Mouse (Mus musculus): ENCODE results near the gene Fkbp14. TPM values are rescaled to one million over a fixed set of nuclear protein-coding genes. Genes with fewer than 3 reads are reported as not detected.

The Fkbp14 gene
- total RNA-seq (2021): 1 to 10 TPM; 5.2 to 6.0 TPM
- long read RNA-seq, experiment 1, partial matches to known transcripts: 0 of 4 reads
- long read RNA-seq, experiment 1, other reads (novel, unspliced or antisense): 0 of 4 reads
- long read RNA-seq, experiment 2, partial matches to known transcripts: 0 of 3 reads
- long read RNA-seq, experiment 2, other reads (novel, unspliced or antisense): 1 of 3 reads

GRCm38 (mm10) chr6:54597208-54597607 lies at the start of gene Fkbp14:
TSS of gene Fkbp14 (minus strand) at chr6:54597308.
- intact Hi-C loops (cut with DNase I): loop anchor here (5.0 kb wide), 1 partner anchor 85 kb away; the partner anchor contains the start of gene Mturn
- no peak for DNase-seq

- DNase-seq: no peak
- intact Hi-C loops (cut with DNase I): no loop called here
Observed at GRCm38 (mm10) chr6:54643181-54643580, 46.1 kb upstream of the Fkbp14 start.

GRCm38 (mm10) chr6:54641953-54642352 lies 44.8 kb upstream of the Fkbp14 start:
- no peak for DNase-seq
- intact Hi-C loops (cut with DNase I): no loop called here

- intact Hi-C loops (cut with DNase I): no loop called here
- DNase-seq: no peak
Observed at GRCm38 (mm10) chr6:54639877-54640276, 42.8 kb upstream of the Fkbp14 start.

- intact Hi-C loops (cut with DNase I): no loop called here
- DNase-seq: peak in 1 of 2 experiments; percentile 7
Observed at GRCm38 (mm10) chr6:54631462-54631861, 34.4 kb upstream of the Fkbp14 start.

GRCm38 (mm10) chr6:54629734-54630133 lies 32.6 kb upstream of the Fkbp14 start:
- DNase-seq: no peak
- intact Hi-C loops (cut with DNase I): no loop called here

DNA sequence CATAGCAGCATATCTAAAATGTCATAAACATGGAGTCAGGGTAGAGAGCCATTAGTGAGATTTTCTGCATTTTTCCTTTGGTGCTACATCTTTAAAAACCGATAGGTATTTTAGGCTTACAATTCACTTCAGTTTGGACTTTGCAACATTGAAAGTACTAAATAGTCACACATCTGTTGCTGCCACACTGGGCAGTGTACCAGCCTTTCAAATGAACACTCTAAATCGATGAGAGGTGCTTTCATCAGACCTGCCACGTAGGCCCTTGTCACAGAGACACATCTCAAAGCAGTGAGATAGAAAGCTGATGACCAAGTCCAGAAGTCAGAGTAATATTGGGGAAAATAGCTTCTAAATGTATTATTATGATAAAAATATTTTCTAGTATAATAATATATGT lies 31.3 kb upstream of the Fkbp14 start:
- intact Hi-C loops (cut with DNase I): no loop called here

GRCm38 (mm10) chr6:54620357-54620756 lies 23.2 kb upstream of the Fkbp14 start:
- no peak for DNase-seq
- intact Hi-C loops (cut with DNase I): no loop called here

More for the DNA sequence above, 31.3 kb upstream of the Fkbp14 start:
- no peak for DNase-seq

GRCm38 (mm10) chr6:54619530-54619929 lies 22.4 kb upstream of the Fkbp14 start:
- no peak for DNase-seq
- intact Hi-C loops (cut with DNase I): no loop called here

DNA sequence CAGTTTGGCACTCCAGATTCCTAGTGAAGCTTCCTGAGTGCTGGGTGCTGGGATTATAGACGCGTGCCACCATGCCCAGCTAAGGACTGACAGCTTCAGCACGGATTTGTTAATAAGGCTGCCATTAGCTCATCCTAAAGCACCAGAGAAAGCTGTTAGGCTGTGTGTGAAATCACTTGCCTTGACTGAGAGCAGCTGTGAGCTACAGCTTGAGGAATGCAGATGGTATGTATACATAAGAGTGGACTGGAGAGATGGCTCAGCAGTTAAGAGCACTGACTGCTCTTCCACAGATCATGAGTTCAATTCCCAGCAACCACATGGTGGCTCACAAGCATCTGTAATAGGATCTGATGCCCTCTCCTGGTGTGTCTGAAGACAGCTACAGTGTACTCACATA lies 20.3 kb upstream of the Fkbp14 start:
- intact Hi-C loops (cut with DNase I): no loop called here
- no peak for DNase-seq

DNA sequence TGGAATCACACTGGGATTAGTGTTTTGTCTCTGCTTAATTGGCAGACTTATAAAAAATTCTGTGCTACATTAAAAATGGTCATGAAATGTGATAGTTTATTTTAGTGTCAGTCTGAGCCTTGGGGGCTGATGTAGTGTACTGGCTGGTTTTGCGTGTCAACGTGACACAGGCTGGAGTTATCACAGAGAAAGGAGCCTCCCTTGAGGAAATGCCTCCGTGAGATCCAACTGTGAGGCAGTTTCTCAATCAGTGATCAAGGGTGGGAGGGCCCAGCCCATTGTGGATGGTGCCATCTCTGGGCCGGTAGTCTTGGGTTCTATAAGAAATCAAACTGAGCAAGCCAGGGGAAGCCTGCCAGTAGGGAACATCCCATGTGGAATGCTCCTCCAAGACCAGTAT lies 9.1 kb upstream of the Fkbp14 start:
- intact Hi-C loops (cut with DNase I): no loop called here
- no peak for DNase-seq

DNA sequence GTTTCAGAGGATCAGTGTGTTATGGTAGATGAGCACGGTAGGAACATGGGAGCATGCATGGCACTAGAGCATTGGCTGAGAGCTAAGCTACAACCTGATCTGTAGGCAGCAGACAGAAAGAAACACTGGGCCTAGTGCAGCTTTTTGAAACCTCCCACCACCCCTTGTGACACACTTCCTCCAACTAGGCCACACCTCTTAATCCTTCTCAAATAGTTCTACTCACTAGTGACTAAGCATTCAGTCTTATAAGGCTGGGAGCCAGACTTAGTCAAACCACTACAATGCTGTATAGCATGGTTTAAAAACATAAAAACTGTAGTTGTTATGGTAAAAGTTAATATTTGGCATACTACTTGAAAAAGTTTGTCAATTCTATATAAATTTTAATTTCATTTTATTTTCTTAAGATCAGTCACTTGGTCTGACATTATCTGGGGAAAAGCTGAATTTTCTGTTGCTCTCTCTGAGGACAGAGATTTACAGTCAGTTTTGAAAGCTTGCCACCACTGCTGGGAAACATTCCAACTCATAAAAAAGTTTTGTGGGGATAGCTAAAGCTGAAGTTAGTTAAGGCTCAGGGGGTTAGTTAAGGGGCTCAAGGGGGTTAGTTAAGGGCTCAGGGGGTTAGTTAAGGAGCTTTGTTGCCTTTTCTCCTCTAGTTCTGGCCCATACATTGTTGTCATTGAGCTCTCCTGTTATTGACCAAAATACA lies 7.0 kb upstream of the Fkbp14 start:
- no peak for DNase-seq

GRCm38 (mm10) chr6:54602891-54603290 lies 5.8 kb upstream of the Fkbp14 start:
- DNase-seq: no peak
- intact Hi-C loops (cut with DNase I): no loop called here

More for the DNA sequence above, 7.0 kb upstream of the Fkbp14 start:
- intact Hi-C loops (cut with DNase I): no loop called here

- no peak for DNase-seq
- intact Hi-C loops (cut with DNase I): no loop called here
Observed at GRCm38 (mm10) chr6:54600681-54601347, 3.7 kb upstream of the Fkbp14 start.

- intact Hi-C loops (cut with DNase I): loop anchor here (5.0 kb wide), 1 partner anchor 85 kb away; the partner anchor contains the start of gene Mturn
- no peak for DNase-seq
Observed at GRCm38 (mm10) chr6:54597711-54598110, 603 bp upstream of the Fkbp14 start.

- no peak for DNase-seq
- intact Hi-C loops (cut with DNase I): loop anchor here (2.0 to 5.0 kb wide), 2 partner anchors 87 to 221 kb away; partner anchors contain the start of genes Mturn and Znrf2
Observed at GRCm38 (mm10) chr6:54595330-54595878, 1.7 kb downstream of the Fkbp14 start.

DNA sequence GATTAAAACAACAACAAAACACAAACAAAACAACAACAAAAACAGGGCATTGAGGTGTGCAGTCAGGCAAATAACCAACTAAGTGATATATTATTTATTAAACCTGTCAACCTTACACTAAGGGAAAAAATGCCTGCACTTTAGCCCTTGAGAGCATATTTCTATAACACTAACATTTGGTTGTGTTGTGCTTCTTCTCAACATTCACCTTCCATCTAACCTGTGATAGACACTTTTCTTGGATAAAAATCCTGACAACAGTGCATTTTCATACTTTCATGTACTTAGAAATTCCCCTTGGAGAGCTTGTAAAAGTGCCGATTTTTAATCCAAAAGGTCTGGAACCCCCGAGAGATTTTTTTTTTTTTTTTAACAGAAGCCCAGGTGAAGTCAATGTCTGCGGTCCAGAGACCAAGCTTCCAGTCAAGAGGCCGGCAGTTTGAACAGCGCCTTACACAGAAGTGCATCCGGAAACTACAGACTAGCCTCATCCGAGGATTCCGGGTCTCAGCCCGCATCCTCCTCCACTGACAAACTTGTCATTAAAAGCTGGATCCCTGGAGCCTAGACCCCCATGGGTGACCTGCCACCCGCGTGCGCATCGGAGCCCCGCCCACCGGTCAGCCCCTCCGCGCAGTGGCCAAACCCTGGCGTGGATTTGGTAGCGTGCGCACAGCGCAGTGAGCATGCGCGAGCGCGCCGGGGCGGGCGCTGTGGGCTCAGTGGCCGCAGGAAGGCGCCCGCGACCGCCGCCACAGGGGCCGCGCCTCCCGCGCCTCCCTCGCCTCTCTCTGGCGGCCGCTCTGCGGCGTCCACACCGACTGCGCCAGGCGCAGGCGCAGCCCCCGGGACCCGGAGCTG lies 2.4 kb downstream of the Fkbp14 start, which contains the start of gene Plekha8:
Plekha8 (plus strand) TSS at position 643 of the 861 bp plus-strand sequence.
- peak; percentile 87 to 90 for DNase-seq
- intact Hi-C loops (cut with DNase I): loop anchor here (2.0 to 5.0 kb wide), 2 partner anchors 88 to 222 kb away; partner anchors contain the start of genes Mturn and Znrf2

- intact Hi-C loops (cut with DNase I): loop anchor here (2.0 kb wide), 1 partner anchor 223 kb away; the partner anchor contains the start of gene Znrf2
- no peak for DNase-seq
Observed at GRCm38 (mm10) chr6:54593766-54594468, 3.2 kb downstream of the Fkbp14 start.

GRCm38 (mm10) chr6:54592938-54593535 lies 4.1 kb downstream of the Fkbp14 start:
- peak; percentile 90 to 92 for DNase-seq
- intact Hi-C loops (cut with DNase I): no loop called here

All from gastrocnemius, postnatal 36 days (tissue).